Mouse (Mus musculus) forebrain, embryonic 13.5 days (tissue): ENCODE data around the gene Ntrk1. TPM values are rescaled to one million over a fixed set of nuclear protein-coding genes. Genes with fewer than 3 reads are reported as not detected.

Experiments used
- ATAC-seq: fragments of 200-750 bp; cut with Nextera tagmentation; 2 replicates; pipeline ENCODE4 v1.8.0; 2017
- H3K27ac ChIP-seq: fragments of 300-500 bp; sonication (generic); 2 replicates; pipeline ENCODE4 v1.5.1; 2015; ENCODE audit warnings: inconsistent platforms, mild to moderate bottlenecking, moderate library complexity
- H3K27me3 ChIP-seq: fragments of 300-500 bp; sonication (generic); 2 replicates; pipeline ENCODE4 v1.6.1; 2015; ENCODE audit warnings: mild to moderate bottlenecking, inconsistent platforms
- H3K36me3 ChIP-seq: fragments of 300-500 bp; sonication (generic); 2 replicates; pipeline ENCODE4 v1.6.1; 2015; ENCODE audit warnings: mild to moderate bottlenecking, inconsistent platforms; ENCODE audit not compliant: poor library complexity, severe bottlenecking
- H3K4me1 ChIP-seq: fragments of 300-500 bp; sonication (generic); 2 replicates; pipeline ENCODE4 v1.6.1; 2015; ENCODE audit warnings: inconsistent platforms
- H3K4me2 ChIP-seq: fragments of 300-500 bp; sonication (generic); 2 replicates; pipeline ENCODE4 v1.6.1; 2015; ENCODE audit warnings: inconsistent platforms, mild to moderate bottlenecking, moderate library complexity
- H3K4me3 ChIP-seq: fragments of 300-500 bp; sonication (generic); 2 replicates; pipeline ENCODE4 v1.5.1; 2015; ENCODE audit warnings: mild to moderate bottlenecking, inconsistent platforms
- H3K9ac ChIP-seq: fragments of 300-500 bp; sonication (generic); 2 replicates; pipeline ENCODE4 v1.6.1; 2015; ENCODE audit warnings: mild to moderate bottlenecking, inconsistent platforms
- H3K9me3 ChIP-seq: fragments of 300-500 bp; sonication (generic); replicated peaks from 2 replicates; pipeline ENCODE4 v1.6.1; 2016; ENCODE audit warnings: inconsistent platforms
- WGBS: fragments of 180-500 bp; shearing (Covaris S2); methylation state at CpG from one replicate; pipeline ENCODE4 v1.1.7; 2015; 5-methylcytosine and 5-hydroxymethylcytosine counted together
- polyA plus RNA-seq: library from polyadenylated mRNA; unstranded; fragments of >200 nt; fragmentation: Nextera tagmentation; extraction: Ambion mirVana; gene quantifications from 2 replicates; pipeline ENCODE4 v1.2.1, GENCODE M21; 2015

The Ntrk1 gene
- polyA plus RNA-seq, 1 experiment from 2014 or later = 0.53 TPM

DNA sequence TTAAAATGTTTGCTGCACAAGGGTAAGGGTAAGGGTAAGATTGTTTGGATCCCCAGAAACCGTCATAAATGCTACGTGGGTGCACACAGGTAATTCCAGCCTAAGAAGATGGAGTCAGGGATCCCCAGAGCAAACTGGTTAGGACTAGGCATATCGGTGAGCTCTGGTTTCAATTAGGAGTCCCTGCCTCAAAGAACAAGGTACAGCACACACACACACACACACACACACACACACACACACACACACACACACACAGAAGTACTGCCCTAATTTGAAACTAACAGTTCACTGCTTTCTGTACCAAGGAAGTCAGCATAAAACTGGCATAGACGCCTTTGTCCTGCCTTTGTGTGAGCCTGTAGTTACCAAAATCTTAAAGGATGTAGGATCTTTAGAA lies 17.5 kb upstream of the Ntrk1 start:
- Histone ChIP-seq H3K4me1 (peaks cover 11% of the 10 kb centered on the region; the same call in 1 of the 2 replicates), H3K4me3 (no peak overlapping the region), H3K27ac (no peak overlapping the region), H3K27me3 (peaks cover 64% of the 10 kb centered on the region), H3K9ac (no peak overlapping the region), H3K9me3 (no peaks in the 10 kb centered on the region), H3K36me3 (no peaks in the 10 kb centered on the region), H3K4me2 (no peak overlapping the region)
- 69% methylated on average over 4 of the region's 4 CpGs for WGBS
- ATAC-seq = no peak

DNA sequence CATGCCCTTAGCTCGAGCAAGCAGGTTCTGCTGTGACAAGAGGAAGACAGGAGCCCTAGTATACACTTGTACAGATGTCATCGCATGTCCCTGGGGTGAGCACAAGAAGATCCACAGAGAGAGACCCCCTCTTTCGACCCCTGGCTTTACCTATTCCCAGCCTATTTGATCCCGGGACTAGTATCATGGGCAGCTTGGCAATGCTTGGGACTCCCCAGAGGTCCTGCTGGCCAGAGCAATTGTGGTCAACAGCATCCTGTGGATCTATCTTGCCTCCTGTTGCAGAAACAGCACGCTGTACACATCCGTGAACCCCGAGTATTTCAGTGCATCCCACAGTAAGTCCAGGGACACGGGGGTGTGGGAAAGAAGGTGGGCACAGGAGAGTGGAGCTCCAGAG lies 16.3 kb upstream of the Ntrk1 start:
- no peak overlapping the region for H3K9ac ChIP-seq
- H3K27ac ChIP-seq = no peak overlapping the region
- no peak for ATAC-seq
- 85% methylated on average over 8 of the region's 8 CpGs for WGBS
- H3K4me3 ChIP-seq = no peak overlapping the region
- no peaks in the 10 kb centered on the region for H3K36me3 ChIP-seq
- no peak overlapping the region for H3K4me2 ChIP-seq
- H3K9me3 ChIP-seq = no peaks in the 10 kb centered on the region
- H3K27me3 ChIP-seq = peaks cover 73% of the 10 kb centered on the region
- peaks cover 11% of the 10 kb centered on the region; the same call in 1 of the 2 replicates for H3K4me1 ChIP-seq

DNA sequence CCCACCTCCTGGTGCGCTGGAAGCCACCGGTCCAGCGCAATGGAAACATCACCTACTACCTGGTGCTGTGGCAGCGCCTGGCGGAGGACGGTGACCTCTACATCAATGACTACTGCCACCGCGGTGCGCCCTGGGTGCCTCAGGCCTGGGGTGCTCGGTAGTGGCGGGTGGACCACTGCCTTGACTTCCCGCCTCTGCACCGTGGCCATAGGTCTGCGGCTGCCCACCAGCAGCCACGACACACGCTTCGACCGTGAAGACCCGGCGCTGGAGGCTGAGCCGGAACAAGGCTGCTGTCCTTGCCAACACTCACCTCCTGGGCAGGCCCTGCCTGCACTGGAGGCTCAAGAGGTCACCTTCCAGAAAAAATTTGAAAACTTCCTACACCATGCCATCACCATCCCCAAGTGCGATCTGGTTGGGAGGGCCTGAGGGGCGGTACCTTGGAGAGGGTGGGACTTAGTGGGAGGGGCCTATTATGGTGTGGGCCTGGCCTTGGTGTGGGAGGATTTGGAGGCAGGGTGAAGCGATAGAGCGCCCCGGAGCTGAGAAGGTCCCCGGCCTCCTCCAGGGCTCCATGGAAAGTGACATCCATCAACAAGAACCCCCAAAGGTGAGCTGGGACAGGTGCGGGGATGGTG lies 14.5 kb upstream of the Ntrk1 start:
- H3K27me3 ChIP-seq = peaks cover 80% of the 10 kb centered on the region
- 3% methylated on average over 28 of the region's 28 CpGs for WGBS
- peak overlapping the region; percentile 32 for H3K4me2 ChIP-seq
- no peaks in the 10 kb centered on the region for H3K36me3 ChIP-seq
- ATAC-seq = peak; percentile 67; the same call in 1 of the 2 replicates
- no peak overlapping the region for H3K27ac ChIP-seq
- peaks cover 11% of the 10 kb centered on the region; the same call in 1 of the 2 replicates for H3K4me1 ChIP-seq
- no peak overlapping the region for H3K9ac ChIP-seq
- H3K9me3 ChIP-seq = no peaks in the 10 kb centered on the region
- H3K4me3 ChIP-seq = peak overlapping the region; percentile 13; the same call in 1 of the 2 replicates

DNA sequence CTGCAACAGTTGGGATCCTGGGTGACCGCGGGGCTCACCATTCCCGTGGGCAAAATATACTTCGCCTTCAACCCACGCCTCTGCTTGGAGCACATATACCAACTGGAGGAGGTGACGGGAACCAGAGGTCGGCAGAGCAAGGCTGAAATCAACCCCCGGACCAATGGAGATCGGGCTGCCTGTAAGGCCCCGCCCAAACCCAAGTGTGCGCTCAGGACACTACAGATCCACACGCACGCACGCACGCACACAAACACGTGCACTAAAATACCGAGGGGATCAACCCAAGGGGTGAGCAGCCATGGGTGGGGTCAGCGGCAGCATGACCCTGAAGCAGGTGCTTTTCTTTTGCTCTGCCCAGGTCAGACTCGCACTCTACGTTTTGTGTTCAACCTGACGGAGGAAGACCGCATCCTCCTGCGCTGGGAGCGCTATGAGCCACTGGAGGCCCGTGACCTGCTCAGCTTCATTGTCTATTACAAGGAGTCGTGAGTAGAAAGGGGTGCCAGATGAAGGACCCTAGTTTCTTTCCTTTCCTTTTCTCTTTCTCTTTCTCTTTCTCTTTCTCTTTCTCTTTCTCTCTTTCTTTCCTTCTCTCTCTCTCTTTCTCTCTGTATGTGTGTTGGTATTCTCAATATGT lies 9.2 kb upstream of the Ntrk1 start:
- H3K4me3 ChIP-seq = peak overlapping the region; percentile 24
- no peak for ATAC-seq
- H3K27me3 ChIP-seq = peaks cover 98% of the 10 kb centered on the region
- no peak overlapping the region for H3K9ac ChIP-seq
- H3K27ac ChIP-seq = no peak overlapping the region
- peak overlapping the region; percentile 56 for H3K4me2 ChIP-seq
- peaks cover 9% of the 10 kb centered on the region; the same call in 1 of the 2 replicates for H3K4me1 ChIP-seq
- H3K9me3 ChIP-seq = no peaks in the 10 kb centered on the region
- H3K36me3 ChIP-seq = no peaks in the 10 kb centered on the region
- 4% methylated on average over 26 of the region's 26 CpGs for WGBS

DNA sequence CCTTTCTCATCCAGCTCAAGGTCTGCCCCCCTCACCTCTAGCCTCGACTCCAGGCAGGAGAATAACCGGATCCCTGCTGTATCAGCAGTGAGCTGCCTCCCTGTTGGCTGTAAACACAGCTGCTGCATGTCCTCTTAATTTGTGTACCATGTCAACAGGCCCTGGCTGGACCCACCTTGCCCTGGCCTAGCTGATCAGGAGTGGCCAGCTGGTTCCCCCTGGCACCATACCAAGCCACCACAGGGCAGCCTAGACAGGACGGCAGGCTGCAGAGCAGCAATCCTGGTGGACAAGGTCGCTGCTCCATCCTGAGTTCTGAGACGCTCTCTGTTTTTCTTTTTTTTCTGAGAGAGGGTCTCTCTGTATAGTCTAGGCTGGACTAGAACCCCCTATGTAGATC lies 6.7 kb upstream of the Ntrk1 start:
- ATAC-seq = no peak
- Histone ChIP-seq H3K4me3 (no peak overlapping the region), H3K27ac (no peak overlapping the region), H3K36me3 (no peaks in the 10 kb centered on the region), H3K4me2 (no peak overlapping the region), H3K9me3 (no peaks in the 10 kb centered on the region), H3K9ac (no peak overlapping the region), H3K27me3 (peaks cover 98% of the 10 kb centered on the region), H3K4me1 (peaks cover 23% of the 10 kb centered on the region)
- 62% methylated on average over 5 of the region's 5 CpGs for WGBS

DNA sequence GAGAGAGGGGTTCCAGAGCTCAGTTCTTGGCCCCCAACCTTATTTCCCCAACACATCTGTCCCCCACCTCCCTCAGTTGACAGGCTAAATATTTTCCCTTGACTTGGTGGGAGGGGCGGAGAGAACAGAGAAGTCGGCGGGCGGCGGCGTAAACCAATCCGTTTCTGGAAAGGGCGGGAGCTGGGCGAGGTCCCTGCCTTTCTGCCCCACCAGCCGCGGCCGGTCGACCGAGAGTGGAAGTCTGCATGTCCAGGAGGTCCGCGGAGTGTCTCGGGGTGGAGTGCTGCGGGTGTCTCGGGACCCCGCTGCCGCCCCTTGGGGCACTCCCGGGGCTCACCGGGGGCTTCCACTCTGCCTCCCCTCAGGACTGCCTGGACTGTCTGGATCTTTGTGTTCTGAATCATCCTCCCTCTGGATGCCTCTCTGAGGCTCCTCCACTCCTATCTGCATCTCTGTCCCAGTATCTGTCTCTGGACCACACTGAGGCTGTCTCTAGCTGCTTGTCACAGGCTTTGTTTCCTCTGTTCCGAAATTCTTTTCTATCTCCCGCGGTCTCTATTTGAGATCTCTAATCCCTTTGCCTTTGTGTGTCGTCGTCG lies 1.9 kb upstream of the Ntrk1 start, which contains the start of gene Insrr:
TSS of gene Insrr (plus strand) at position 216 of the 599 bp plus-strand sequence.
- Histone ChIP-seq H3K4me2 (peak within 1 kb of the TSS; percentile 57), H3K36me3 (no peaks in the 10 kb centered on the region), H3K27me3 (peaks cover 100% of the 10 kb centered on the region), H3K4me3 (peak within 1 kb of the TSS; percentile 29), H3K4me1 (peaks cover 33% of the 10 kb centered on the region), H3K9me3 (no peaks in the 10 kb centered on the region), H3K27ac (no peak within 1 kb of the TSS), H3K9ac (peak within 1 kb of the TSS; percentile 58)
- under 1% methylated on average over 29 of the region's 29 CpGs for WGBS
- no peak for ATAC-seq

DNA sequence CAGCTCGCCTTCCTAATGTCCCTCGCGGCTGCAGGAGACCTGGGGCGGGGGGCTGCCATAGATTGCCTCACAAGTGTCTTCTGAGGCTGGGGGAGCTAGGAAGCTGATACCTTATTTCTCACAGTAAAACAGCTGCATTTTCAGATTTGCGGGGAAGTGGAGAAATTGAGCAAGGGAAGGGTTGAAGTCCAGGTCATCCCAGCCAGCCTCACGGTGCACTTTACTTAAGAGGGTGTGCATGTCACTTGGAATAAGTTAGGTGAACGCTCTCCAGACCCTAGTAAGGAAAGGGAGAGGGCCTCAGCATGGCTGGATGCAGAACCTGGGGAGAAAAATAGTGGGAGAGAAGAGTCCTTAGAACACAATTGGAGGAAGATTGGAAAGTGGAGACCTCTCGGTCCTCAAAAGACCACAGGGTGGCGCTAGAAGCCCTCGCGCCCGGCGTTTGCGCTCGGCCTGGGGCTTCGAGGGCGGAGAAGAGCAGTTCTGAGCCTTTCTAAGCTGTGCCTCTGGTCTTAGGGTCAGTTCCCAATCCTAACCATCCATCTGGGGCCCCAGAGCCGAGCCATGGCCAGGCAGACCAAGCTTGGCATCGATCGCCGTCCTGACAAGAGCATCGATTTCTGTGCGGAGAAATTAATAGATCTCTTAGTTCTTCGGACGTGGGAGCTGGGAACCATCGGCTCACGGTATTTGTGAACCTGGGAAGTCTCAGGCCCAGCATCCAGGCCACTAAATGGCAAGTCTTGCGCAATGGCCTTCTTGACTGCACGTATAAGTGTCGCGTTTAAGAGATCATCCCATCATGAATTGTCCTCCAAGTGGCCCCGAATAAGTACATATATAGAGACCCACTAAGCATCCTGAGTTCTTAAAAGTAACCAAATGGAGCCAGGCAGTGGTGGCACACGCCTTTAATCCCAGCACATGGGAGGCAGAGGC lies 645 bp upstream of the Ntrk1 start:
- peak overlapping the region; percentile 52 for H3K4me2 ChIP-seq
- peak overlapping the region; percentile 26 for H3K4me3 ChIP-seq
- ATAC-seq = no peak; the same call in 1 of the 2 replicates
- H3K36me3 ChIP-seq = no peaks in the 10 kb centered on the region
- 16% methylated on average over 33 of the region's 33 CpGs for WGBS
- peaks cover 33% of the 10 kb centered on the region for H3K4me1 ChIP-seq
- no peaks in the 10 kb centered on the region for H3K9me3 ChIP-seq
- peaks cover 100% of the 10 kb centered on the region for H3K27me3 ChIP-seq
- H3K9ac ChIP-seq = peak overlapping the region; percentile 22; the same call in 1 of the 2 replicates
- H3K27ac ChIP-seq = no peak overlapping the region

DNA sequence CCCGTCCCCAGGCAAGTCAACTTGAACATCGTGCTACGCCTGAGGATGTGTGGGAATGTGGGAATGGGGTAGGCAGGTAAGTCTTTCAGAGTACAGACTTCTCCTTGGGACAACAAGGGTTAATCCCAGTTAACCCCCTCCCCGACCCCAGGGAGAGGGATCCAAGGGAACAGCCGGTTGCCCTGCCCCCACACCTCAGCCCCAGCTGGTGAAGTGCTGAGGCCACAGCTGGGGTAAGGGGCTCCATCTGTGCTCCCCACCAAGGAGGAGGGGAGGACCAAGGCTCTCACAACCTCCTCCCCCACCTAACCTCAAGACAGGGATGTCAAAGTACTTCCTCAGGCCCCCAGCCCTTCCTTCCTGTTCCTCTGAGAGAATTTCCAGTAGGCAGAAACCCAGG lies 5.2 kb downstream of the Ntrk1 start:
- Histone ChIP-seq H3K9me3 (no peaks in the 10 kb centered on the region), H3K4me3 (no peak overlapping the region), H3K9ac (no peak overlapping the region), H3K27ac (no peak overlapping the region), H3K4me2 (no peak overlapping the region), H3K4me1 (peaks cover 14% of the 10 kb centered on the region), H3K36me3 (no peaks in the 10 kb centered on the region), H3K27me3 (peaks cover 46% of the 10 kb centered on the region)
- no peak for ATAC-seq
- WGBS = 32% methylated on average over 5 of the region's 5 CpGs

DNA sequence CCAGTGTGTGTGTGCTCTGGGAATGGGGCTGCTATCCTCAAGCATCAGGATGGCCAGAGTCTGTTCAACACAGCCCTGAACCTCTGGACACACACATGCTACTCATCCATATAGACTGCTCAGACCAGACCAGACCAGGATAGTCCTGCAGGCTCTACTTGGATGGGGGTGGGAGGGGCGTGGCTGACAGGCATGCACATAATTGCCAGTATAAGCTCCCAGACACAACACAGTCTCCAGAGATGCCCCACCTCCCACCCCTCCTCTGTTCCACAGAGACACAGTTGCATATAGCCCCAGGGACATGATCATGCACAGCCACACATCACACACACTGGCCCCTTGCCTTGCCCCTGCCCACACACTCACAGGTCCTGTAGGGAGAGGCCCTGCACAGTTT lies 5.7 kb downstream of the Ntrk1 start:
- Histone ChIP-seq H3K4me3 (no peak overlapping the region), H3K4me2 (no peak overlapping the region), H3K36me3 (no peaks in the 10 kb centered on the region), H3K27me3 (peaks cover 41% of the 10 kb centered on the region), H3K9ac (no peak overlapping the region), H3K27ac (no peak overlapping the region), H3K4me1 (peaks cover 11% of the 10 kb centered on the region; the same call in 1 of the 2 replicates), H3K9me3 (no peaks in the 10 kb centered on the region)
- 68% methylated on average over 1 of the region's 1 CpGs for WGBS
- no peak for ATAC-seq

DNA sequence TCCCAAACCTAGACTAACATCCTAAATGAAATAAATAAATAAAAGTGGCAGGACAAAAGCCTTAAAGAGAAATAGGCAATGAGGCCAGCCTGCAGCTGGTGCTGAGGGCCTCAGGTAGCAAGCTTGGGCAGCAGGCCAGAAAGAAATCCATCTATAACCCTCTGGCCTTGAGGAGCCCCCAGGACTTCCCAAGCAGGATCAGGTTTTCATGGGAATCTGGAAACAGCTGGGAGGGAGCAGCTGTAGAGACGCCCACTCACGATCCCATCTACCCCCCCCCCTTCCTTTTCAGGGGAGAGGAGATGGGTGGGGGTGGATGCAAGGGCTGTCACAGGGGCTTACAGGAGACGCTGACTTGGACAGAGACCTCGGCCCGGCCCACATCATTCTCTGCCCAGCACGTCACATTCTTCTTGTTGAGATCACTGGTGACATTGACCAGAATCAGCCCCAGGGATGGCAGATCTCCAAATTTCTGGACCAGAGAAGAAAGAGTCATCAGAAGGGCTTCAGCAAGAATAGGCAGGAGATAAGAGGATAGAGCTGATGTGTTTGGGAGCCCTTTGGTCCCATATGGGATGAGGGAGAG lies 9.2 kb downstream of the Ntrk1 start:
- 66% methylated on average over 6 of the region's 6 CpGs for WGBS
- Histone ChIP-seq H3K9me3 (no peaks in the 10 kb centered on the region), H3K36me3 (no peaks in the 10 kb centered on the region), H3K4me1 (peaks cover 11% of the 10 kb centered on the region; the same call in 1 of the 2 replicates), H3K4me2 (no peak overlapping the region), H3K27me3 (peaks cover 9% of the 10 kb centered on the region), H3K9ac (no peak overlapping the region), H3K27ac (no peak overlapping the region), H3K4me3 (no peak overlapping the region)
- ATAC-seq = no peak

DNA sequence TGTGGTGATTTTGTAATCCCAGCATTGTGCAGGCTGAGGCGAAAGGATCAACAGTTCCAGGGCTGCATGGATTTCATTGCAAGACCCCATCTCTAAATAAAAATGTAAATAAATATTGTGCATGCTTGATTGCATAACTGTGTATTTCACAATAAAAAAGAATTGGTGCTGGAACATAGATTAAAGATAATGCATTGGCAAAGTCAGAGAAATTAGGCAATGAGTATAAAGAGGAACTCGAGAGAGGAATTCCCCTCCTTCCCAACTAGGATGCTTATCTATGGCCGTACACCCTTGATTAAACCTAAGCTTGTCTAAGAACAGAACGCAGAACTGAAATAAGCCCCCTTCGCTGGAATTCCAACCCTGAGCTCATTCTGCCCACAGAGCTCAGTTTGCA lies 9.8 kb downstream of the Ntrk1 start:
- H3K4me1 ChIP-seq = peaks cover 10% of the 10 kb centered on the region; the same call in 1 of the 2 replicates
- H3K9me3 ChIP-seq = no peaks in the 10 kb centered on the region
- no peak overlapping the region for H3K27ac ChIP-seq
- no peak overlapping the region for H3K4me3 ChIP-seq
- no peak overlapping the region for H3K4me2 ChIP-seq
- H3K9ac ChIP-seq = no peak overlapping the region
- no peaks in the 10 kb centered on the region for H3K36me3 ChIP-seq
- ATAC-seq = no peak
- WGBS = 82% methylated on average over 5 of the region's 5 CpGs
- 0 out of 2 replicates have a peak, but pooled peaks cover 8% of the 10 kb centered on the region for H3K27me3 ChIP-seq
